Mouse (Mus musculus) neutrophil, adult 5-6 weeks (primary cell): ENCODE measurements around the gene Arhgap15. TPM values are rescaled to one million over a fixed set of nuclear protein-coding genes. Genes with fewer than 3 reads are reported as not detected.

ENCODE experiments used
- ATAC-seq: fragments of 151-379, 151-347 bp; 2 replicates; pipeline ENCODE4 v1.8.0; 2017; ENCODE audit warnings: mild to moderate bottlenecking, moderate TSS enrichment; ENCODE audit not compliant: insufficient number of reproducible peaks, poor library complexity, low FRiP score, severe bottlenecking; ENCODE audit errors: extremely low read depth
- total RNA-seq: library from RNA; stranded (forward); fragments of 200-1000 nt; gene quantifications from 2 replicates; pipeline ENCODE4 v1.2.3, GENCODE M21; 2017

Gene Arhgap15
- total RNA-seq, 1 experiment from 2014 or later: 275 TPM

DNA sequence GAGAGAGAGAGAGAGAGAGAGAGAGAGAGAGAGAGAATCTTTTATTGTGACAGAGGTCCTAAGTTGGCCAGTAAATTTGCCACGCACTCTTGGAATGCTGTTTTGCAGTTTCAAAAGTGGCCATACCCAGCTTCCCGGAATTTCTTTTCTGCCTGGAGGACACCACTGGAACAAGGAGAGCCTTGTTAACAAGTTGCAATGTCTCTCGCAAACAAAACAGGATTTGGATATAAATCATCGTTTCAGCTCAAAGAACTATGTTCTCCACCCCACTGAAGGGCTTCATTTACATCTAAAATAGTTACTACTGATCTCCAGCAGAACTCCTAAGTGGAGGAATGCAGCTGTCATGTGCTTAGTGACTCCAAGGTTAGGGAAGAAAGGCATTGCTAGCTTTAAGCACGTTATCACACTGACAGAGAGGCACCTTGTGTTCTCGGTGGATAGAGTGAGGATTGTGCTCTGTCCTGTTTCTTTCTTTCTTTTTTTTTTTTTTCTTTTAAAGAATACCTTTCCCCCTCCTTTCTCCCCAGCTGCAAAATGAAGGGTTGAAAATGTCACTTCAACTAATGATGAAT lies 473.6 kb downstream of the Arhgap15 start:
- ATAC-seq: no peak

DNA sequence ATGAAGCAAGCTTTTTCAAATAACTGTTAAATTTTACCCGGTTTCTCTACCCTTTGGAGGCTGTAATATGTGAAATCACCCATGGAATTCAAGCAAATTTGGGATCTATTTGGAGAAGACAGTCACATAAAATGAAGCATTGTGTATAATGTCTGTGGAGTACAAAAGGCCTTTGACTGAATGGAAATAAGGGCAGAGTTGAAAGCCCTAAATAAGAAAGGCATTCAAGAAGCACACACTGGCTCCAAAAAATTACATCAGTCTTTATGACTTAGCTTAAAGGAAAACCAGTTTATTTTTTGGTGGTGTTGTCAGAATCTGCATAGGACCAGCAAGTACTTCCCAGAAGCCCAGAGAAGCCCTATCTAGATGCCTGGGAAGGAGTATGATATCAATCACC lies 486.2 kb downstream of the Arhgap15 start:
- no peak for ATAC-seq

DNA sequence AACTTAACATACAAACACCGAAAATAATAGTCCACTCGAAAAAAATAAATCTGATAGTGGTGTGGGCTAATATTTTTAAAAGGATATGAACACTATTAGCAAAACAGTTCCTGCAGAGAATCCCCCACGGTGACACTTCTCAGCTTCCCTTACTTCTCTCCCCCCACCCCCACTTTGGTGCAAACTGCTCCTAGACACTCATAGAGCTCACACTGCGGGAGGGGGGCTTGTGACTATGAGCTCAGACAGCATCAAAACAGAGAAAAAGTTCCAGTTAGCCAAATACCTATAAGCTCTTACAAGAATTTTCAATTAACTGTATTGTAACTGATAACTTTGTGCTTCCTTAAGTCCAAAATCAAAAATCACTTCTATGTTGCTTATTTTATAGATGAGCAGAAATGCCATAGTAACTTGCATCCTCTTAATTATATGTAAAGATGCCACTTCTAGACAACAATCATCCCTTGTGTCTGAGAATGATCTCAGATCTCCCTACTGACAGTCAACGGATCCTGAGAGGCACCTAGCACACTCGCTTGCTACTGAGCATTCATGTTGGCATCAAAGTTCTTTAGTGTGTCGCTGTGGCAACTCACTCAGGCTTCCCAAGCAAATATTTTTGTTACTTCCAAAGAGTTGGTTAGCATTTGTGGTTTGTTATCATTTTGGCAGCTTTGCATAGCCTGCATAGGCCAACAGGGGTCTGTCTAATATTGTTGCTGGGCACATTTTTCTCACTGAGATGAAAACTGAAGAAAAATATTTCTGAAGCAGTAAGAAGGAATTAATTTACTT lies 493.2 kb downstream of the Arhgap15 start:
- no peak for ATAC-seq

DNA sequence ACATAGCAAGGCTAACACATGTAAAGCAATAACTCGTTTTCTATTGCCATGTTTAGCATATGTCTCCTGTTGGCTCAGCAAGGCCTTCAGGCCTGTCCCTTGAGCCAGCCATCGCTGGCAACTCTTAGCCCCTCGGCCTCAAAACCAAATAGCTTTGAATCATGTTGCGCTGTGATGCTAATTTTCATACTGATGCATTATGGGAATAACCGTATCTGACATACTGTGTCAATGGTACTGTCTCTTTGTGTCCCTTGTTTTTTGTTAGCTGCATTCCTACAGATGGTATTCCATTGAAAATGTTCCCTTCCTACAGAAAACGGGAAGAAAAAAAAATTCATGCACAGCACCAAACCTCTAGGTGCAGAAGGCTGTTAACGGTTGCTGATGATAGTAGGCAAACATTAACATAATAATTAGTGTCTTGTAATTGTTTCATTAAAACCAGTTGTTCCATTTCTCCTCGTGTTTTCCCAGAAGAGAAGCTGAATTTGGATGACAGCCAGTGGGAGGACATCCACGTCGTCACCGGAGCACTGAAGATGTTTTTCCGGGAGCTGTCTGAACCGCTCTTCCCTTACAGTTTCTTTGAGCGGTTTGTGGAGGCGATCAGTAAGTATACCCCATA lies 494.1 kb downstream of the Arhgap15 start:
- no peak for ATAC-seq

DNA sequence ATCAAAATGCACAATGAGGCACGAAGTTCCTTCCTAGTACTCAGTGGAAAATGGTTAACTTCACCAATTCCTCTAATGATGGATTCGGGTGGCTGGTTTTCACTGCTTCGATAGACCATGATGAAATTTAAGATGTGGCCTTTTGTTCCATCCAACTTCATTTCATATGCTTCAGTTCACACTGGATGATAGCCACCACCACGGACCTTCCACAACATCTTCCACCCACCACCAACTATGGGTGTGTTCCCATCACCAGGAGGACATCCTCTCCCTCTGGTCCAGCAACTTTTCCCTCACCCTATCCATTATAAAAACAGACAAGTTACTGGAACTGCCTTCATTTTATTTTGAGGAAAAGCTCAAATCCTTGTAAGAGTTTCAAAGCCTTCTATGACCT lies 506.7 kb downstream of the Arhgap15 start:
- no peak for ATAC-seq

DNA sequence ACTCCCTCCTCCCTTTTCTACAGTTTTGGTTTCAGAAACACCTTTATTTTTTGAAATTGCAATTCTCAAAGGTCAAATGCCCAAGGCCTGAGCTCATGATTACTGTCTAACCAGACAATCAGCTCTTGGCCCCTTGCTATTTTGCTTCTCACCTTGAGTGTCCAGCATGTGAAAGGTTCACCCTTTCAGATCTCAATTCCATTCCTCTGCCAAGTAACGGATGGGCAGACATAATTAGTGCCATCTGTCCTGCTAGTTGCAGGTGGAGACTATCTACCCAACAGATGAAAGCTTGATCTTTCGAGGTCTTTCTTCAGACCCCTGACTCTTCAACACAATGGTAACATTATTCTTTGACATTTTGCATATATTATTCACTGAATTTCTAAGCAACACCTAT lies 509.3 kb downstream of the Arhgap15 start:
- no peak for ATAC-seq

DNA sequence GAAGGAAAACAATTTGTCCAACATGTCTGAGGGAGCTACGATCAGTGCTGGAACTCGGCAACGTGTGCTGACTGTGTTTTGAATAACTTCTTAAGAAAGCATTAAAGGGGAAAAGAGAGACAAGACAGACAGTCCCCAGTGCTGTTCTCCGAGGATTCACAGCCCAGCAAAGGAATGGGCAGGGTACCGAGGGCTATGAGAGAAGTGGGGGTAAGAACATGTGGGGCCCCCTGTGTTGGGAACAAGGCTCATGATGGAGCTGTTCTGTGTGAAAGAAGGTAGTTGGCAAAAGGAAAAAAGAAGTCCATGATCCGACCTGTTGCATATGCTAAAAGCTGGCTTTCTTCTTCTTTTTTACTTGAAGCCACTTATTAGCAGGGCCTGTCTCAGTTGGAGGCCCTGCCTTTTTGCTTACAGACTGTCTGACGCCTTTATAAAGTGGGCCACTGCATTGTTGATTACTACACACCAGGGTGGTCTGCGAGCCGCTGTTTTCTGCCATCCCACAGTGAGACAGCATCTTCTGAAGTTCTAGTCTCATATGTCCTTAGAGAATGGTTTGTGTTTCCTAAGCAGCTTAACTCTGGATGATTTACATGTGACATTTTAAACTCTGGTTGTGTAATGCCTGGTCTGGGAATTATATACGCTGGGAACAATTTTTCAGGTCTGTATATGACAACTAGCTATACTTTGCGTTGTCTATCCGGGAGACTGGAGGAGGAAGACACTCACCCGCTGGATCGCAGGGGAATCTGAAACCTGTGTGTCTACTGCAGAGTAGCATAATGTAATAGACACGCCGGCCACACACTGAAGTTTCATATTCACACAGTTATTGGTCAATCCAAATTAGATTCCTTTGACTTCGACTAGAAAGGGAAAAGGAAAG lies 523.1 kb downstream of the Arhgap15 start:
- no peak for ATAC-seq

DNA sequence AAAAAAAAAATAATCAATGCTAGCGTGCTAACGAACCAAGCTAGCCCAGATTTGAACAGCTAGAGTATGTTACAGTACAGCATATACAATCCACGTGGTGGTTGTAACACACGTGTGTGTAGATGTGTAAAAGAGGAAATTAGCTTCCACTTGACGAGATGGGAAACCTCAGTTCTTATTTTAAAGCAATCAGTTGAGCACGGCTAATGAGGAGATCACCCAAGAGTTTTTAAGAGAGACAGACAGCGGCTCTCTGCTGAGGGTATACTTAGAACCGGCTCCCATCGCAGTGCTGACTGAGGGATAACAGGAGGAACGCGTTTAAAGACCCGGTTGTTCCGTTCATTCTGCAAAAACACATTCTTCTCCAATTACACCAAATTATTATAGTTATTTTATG lies 524.0 kb downstream of the Arhgap15 start:
- no peak for ATAC-seq

DNA sequence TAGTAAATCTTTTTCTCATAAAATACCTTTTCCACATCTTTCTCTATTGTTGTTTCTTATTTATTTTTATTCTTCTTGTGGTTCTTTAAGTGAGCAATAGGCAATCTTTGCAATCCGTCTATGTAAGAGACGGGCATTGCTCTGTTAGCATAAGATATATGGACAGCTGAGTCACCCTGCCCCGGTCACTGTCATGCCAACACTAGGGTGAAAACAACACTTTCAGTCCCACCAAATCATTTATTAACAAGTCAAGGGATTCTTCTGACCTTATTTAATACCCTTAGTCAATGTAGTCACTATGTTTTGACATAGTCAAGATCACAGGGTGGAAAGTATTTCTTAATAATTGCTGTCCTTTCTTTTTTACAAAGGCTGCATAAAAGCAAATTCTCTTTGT lies 525.8 kb downstream of the Arhgap15 start:
- no peak for ATAC-seq

DNA sequence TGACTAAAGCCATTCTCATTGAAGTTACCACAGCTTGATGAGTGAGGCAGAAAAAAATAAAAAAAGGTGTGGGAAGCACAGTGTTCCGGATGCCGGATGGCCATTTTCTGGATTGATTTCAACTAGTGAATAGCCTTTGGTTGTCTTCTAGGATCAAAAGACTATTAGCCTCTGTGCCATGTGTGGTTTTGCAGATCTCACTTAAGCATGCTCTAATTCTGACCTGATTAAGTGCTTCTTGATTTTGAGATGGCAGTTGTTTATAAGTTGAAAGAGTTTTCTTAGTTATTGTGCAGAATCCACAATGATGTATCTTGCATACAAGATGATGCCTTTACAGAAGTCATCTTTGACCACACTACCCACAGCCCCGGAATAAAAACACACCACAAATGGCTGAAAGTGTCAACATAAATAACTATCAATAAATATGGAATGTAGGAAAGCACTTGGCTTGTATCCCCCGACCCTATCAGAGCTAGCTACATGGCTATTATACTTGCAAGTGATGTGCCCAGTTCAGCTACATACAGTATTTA lies 537.6 kb downstream of the Arhgap15 start:
- ATAC-seq: no peak

DNA sequence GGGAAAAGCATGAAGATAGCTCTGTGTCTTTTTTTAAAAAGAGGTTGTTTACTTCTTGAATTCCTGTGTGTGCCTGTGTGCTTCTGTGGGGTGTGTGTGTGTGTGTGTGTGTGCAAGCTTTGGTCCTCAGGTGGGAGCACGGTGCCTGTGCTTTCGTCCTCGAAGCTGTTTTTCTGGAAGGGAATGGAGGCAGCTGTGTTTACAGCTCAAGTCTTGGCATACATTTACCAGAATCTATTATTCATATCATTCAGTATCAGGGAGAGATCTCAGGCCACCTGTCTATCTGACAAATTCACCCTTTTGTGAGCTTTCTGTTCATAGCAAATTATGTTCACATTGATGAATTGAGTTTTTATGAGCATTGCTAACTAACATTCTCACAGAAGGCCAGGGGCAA lies 550.5 kb downstream of the Arhgap15 start:
- no peak for ATAC-seq

DNA sequence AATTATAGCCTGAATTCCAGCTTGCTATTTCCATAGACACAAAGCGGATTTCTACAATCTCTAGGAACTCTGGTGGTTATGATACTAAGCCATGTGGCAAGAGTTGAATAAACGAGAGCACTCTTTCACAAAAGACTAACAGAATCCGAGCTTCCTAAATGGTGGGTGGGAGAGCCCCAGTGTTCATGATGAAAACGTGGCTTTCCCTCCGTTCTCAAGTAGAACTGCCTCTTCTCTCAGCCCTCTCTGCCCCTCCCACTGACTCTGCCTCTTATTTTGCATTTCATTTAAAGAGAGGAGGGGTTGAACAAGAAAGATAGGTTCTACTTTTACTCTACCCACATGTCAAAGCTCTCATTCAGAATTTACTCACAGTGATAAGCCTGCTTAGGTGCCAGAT lies 551.3 kb downstream of the Arhgap15 start:
- ATAC-seq: no peak

DNA sequence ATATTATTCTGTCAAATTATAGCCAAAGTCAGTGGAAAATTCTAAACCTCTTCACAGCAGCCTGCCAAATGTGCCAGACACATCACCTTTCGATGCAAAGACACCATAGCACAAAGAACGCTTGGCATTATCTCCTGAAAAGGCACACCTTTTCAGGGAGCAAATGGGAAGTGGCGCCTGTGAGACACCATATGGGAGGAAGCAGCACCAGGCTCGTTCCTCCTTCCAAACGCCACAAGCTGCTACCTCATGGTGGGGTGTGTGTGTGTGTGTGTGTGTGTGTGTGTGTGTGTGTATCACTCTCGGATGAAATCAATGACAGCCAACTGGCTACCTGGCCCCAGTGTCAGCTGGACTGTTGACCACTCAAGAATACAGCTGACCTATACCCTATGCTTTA lies 551.8 kb downstream of the Arhgap15 start:
- no peak for ATAC-seq

DNA sequence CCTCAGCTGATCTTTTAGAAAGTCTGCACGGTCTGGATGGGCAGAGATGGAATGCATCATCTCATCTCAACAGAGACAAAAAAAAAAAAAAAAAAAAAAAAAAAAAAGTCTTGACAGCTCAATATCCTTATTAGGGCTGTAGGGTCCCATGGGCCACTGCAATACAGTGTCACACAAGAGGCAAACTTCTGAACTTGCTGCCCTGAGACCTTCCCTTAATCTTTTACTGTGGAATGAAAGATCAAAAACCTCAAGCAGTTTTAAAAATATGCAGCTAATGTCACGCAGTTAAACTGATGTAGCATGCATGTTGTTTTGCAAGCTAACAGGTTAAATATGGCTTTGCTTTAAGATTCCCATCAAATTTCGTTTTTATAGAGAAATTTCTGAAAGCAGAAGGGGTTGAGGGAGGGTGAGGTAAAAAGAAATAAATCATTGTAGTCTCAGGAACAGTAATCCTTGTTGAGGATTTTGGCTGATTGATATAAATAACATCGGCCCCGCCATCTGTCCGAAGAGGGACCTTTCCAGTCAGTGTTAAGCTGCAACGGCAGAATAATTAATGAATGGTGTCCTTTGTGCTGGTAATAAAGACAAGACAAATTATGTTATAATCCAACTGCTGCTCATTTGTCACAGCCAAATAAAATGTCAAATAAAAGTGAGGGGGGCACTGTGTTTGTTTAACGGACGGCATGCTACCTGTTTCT lies 555.8 kb downstream of the Arhgap15 start:
- no peak for ATAC-seq

DNA sequence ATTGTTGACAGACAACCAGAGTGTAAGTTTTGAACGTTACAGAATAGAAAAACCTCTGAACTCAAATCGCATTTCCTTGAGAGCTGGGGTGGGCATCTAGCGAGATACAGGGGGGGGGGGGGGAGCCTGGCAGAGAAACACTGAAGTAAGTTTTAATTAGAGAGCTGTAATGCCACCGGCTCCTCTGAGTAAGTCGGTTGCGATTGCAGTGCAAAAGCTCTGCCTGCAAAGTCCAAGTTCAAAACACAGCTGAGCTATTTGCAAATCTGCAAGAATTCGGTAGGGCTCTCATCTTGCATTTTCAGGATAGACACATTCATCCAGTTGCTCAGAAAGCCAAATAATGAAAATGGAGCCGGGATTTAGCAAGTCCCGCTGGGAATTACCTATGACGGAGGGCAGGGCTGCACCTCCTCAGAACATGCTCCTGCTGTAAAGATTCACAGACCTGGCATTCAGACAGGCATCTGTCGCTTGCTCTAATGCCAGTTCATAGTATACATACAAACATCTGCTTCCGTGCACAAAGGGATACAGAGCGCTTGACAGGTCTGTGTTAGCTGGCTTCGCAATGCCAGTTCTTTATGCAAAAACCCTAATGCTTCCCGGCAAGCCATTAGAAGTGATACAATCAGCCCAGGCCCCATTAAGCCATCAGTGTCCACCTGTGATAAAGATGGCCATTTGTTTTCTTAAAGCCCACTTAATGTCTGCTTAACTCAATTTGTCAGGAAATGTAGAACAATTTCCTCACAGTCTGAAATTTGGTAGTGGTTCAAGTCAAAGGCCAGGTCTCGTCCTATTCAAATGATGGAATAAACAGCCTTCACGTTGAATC lies 556.6 kb downstream of the Arhgap15 start:
- no peak for ATAC-seq

DNA sequence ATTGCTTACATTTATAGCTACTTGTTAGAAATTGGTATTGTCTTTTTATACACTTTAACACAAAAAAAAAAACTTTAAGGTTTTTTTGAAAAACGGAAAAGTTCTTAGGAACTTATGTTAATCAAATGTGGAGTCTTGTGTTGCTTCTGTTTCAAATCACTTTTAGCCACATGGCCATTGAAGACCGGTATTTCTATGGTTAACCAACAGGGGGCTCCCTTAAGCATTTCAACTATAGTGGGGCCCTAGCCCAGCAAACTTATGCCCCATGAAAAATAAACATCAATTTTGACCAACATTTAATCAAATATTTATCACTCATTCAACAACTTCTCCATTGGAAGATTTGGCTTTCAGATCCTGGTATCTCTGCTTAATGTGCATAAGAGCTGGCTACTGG lies 557.5 kb downstream of the Arhgap15 start:
- ATAC-seq: no peak

DNA sequence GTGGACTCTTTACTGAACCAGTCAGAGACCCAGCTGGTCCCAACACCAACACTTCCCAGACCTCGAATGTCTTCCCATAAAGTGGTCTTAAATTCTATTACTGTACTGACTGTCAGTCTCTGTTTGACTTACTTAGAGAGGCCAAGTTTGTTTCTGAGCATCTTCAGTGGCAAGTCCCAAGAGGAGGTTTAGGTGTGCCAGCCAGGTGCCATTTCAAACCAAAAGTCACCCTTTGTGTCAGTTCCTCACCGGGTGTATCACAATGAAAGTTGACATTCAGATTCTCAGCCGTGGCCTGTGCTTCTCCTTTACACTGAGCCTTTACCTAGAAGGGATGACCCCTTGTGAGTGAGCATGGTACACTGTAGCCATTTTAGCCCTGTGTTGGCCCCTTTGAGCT lies 560.5 kb downstream of the Arhgap15 start:
- ATAC-seq: no peak

DNA sequence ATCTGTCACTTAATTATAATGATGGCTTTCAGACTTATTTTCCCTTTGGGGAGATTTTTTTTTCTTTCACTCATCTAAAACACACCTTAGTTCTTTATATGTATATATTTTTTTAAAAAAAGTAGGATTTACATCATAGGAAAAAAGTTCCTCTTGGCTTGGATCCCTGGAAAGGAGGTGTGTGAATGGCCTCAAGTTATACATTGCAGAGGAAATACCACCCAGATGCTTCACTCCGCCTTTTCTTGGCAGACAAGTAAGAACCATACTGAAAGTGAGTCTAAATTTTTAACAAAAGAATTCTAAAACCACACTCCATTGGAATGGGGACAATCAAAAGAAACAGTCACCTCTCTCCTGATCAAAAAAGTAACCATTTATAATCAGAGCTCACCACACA lies 560.9 kb downstream of the Arhgap15 start:
- ATAC-seq: no peak
